Mouse (Mus musculus): ENCODE results near the gene Pram1.

GRCm38 (mm10) chr17:33676086-33676485 is 38.2 kb downstream of the Pram1 start:
- TF ChIP-seq CTCF (IDR thresholded peaks at IDR 0.05; ENCODE audit: low read depth) (no peak), EP300 (IDR thresholded peaks at IDR 0.05; ENCODE audit: low read depth) (no peak)

Data from liver, embryonic 14.5 days (tissue).